Mouse (Mus musculus) forebrain, embryonic 15.5 days (tissue): Measurements from ENCODE around the gene Sox18. TPM values are rescaled to one million over a fixed set of nuclear protein-coding genes. Genes with fewer than 3 reads are reported as not detected.

Source experiments
- ATAC-seq: fragments of 200-750 bp; cut with Nextera tagmentation; replicated peaks from 2 replicates; pipeline ENCODE4 v1.8.0; 2017; ENCODE audit warnings: mild to moderate bottlenecking, moderate TSS enrichment, moderate library complexity
- H3K27ac ChIP-seq: fragments of 300-500 bp; sonication (generic); replicated peaks from 2 replicates; pipeline ENCODE4 v1.5.1; 2015; ENCODE audit warnings: mild to moderate bottlenecking, inconsistent platforms
- H3K27me3 ChIP-seq: fragments of 300-500 bp; sonication (generic); 2 replicates; pipeline ENCODE4 v1.6.1; 2015; ENCODE audit warnings: inconsistent platforms
- H3K36me3 ChIP-seq: fragments of 300-500 bp; sonication (generic); 2 replicates; pipeline ENCODE4 v1.6.1; 2015; ENCODE audit warnings: mild to moderate bottlenecking, inconsistent platforms
- H3K4me1 ChIP-seq: fragments of 300-500 bp; sonication (generic); 2 replicates; pipeline ENCODE4 v1.6.1; 2015; ENCODE audit warnings: inconsistent platforms
- H3K4me2 ChIP-seq: fragments of 300-500 bp; sonication (generic); replicated peaks from 2 replicates; pipeline ENCODE4 v1.6.1; 2015; ENCODE audit warnings: mild to moderate bottlenecking, inconsistent platforms
- H3K4me3 ChIP-seq: fragments of 300-500 bp; sonication (generic); 2 replicates; pipeline ENCODE4 v1.5.1; 2015; ENCODE audit warnings: mild to moderate bottlenecking, inconsistent platforms
- H3K9ac ChIP-seq: fragments of 300-500 bp; sonication (generic); replicated peaks from 2 replicates; pipeline ENCODE4 v1.6.1; 2015; ENCODE audit warnings: mild to moderate bottlenecking, inconsistent platforms
- H3K9me3 ChIP-seq: fragments of 300-500 bp; sonication (generic); 2 replicates; pipeline ENCODE4 v1.6.1; 2016; ENCODE audit warnings: inconsistent platforms
- whole genome bisulfite sequencing: fragments of 180-500 bp; shearing (Covaris S2); methylation state at CpG from one replicate; pipeline ENCODE4 v1.1.7; 2015; ENCODE audit warnings: mixed read lengths; 5-methylcytosine and 5-hydroxymethylcytosine counted together
- polyA plus RNA-seq: library from polyadenylated mRNA; unstranded; fragments of >200 nt; fragmentation: Nextera tagmentation; extraction: Ambion mirVana; gene quantifications from 2 replicates; pipeline ENCODE4 v1.2.1, GENCODE M21; 2015

Gene Sox18
- polyA plus RNA-seq, 1 experiment from 2014 or later = 12.9 TPM

GRCm38 (mm10) chr2:181693339-181694280 is 22.2 kb upstream of the Sox18 start, which contains the start of gene Rgs19:
Rgs19 (minus strand) TSS chr2:181693977.
- Histone ChIP-seq H3K27ac (peak within 1 kb of the TSS; percentile 25), H3K9ac (peak within 1 kb of the TSS; percentile 70), H3K36me3 (peaks cover 6% of the 10 kb centered on the region; the same call in 1 of the 2 replicates), H3K27me3 (no peaks in the 10 kb centered on the region), H3K4me1 (peaks cover 21% of the 10 kb centered on the region), H3K9me3 (no peaks in the 10 kb centered on the region), H3K4me2 (peak within 1 kb of the TSS; percentile 79), H3K4me3 (peak within 1 kb of the TSS; percentile 67)
- WGBS = under 1% methylated on average over 73 of the region's 75 CpGs
- ATAC-seq = peak; percentile 80

DNA sequence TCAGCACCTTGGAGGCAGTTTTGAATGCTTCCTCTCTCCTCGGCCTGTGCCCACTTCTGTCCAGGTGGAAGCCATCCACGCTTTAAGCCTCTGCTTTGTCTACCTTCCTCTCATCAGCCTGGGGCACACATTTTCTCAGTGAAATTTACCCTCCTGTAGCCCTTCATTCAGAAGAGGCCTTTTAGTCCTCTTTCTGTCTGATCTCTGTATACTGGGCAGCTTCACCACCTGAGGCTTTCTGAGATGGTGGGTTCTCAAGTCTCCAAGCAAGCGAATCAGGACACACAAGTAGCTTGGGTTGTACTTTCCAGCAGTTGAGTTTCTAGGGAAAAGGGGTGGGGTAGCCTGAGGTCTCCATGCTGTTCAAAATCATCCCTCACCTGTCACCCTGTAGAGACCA is 20.9 kb upstream of the Sox18 start:
- 81% methylated on average over 3 of the region's 3 CpGs for WGBS
- Histone ChIP-seq H3K9ac (no peak overlapping the region), H3K4me3 (0 out of 2 replicates have a peak overlapping the region, but pooled peaks have one; percentile 67), H3K4me2 (peak overlapping the region; percentile 79), H3K4me1 (peaks cover 21% of the 10 kb centered on the region), H3K27ac (no peak overlapping the region), H3K36me3 (peaks cover 14% of the 10 kb centered on the region), H3K27me3 (no peaks in the 10 kb centered on the region), H3K9me3 (no peaks in the 10 kb centered on the region)
- ATAC-seq = no peak

DNA sequence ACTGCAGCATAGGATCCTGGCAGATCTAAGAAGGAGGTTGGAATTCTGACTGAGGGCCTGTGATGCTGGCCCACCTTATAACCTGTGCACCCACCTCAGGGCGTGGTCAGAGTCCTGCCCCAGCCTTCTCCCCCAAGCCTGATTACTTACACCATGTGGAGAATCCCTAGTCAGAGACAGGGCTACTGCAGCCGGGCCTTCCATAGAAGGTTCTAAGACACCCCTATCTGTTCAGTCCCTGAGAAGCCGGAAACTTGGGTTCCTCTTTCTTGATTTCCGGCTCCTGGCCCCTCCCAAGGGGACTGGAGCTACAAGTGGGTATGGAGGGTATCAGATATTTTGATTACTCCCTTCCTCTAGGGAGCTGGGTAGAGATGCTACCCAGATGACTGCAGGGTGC is 20.1 kb upstream of the Sox18 start:
- no peaks in the 10 kb centered on the region for H3K9me3 ChIP-seq
- 91% methylated on average over 4 of the region's 4 CpGs for WGBS
- H3K4me2 ChIP-seq = no peak overlapping the region
- H3K27ac ChIP-seq = no peak overlapping the region
- H3K4me3 ChIP-seq = no peak overlapping the region
- H3K36me3 ChIP-seq = peaks cover 21% of the 10 kb centered on the region
- ATAC-seq = no peak
- H3K9ac ChIP-seq = no peak overlapping the region
- no peaks in the 10 kb centered on the region for H3K27me3 ChIP-seq
- peaks cover 21% of the 10 kb centered on the region for H3K4me1 ChIP-seq

DNA sequence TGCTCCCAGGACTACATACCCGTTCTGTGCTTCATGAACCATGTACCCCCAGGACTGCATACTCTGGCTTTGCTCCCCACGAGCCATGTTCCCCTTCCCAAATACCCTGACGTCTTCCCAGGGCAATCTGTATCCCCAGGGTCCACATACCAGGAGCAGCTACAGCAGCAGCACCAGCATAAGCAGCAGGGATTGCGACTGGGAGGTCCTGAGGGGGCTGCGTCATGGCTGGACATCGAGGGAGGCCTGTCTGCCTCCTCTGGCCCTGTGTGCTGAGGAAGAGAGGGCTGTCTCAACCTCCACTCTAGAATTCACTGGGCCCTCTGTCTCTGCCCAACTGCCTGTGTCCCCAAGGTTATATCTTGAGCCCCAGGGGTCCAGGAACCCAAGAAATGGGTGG is 19.6 kb upstream of the Sox18 start:
- Histone ChIP-seq H3K4me1 (peaks cover 21% of the 10 kb centered on the region), H3K27me3 (no peaks in the 10 kb centered on the region), H3K9ac (no peak overlapping the region), H3K9me3 (no peaks in the 10 kb centered on the region), H3K27ac (no peak overlapping the region), H3K4me2 (no peak overlapping the region), H3K4me3 (no peak overlapping the region), H3K36me3 (peaks cover 25% of the 10 kb centered on the region)
- no peak for ATAC-seq
- WGBS = 90% methylated on average over 6 of the region's 6 CpGs

DNA sequence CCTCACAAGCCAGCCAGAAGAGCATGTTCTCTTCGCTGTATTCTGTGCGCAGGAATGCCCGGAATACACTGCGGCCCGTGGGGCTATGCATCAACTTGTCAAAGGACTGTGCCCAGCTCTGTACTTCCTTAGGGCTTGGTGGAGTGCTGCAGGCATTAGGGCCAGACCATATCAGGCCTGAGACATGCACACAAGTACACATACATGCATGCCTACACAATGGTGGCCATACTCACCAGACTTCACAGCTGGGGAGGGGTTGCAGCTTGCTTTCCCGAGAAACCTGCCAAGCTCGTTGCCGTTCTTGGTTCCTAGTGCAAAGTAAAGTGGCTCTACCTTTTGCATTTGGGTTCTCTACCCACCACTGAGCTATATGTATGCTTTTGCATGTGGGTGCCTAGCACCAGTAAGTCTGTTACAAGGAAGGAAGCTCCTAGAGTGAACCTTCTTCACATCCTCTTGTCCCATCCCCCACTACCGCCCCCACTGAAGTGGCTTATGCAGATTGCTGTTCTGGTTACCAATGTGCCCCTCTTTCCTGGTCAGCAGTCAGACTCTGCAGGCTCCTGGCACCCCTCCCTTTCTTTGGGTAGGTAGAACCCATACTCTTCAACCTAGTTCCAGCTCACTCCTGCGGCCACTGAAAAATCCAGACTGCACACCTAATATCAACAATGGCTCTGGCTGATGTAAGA is 18.2 kb upstream of the Sox18 start:
- ATAC-seq = no peak
- WGBS = 91% methylated on average over 10 of the region's 10 CpGs

GRCm38 (mm10) chr2:181687586-181687985 is 16.1 kb upstream of the Sox18 start:
- no peaks in the 10 kb centered on the region for H3K27me3 ChIP-seq
- no peak overlapping the region for H3K27ac ChIP-seq
- no peak overlapping the region for H3K4me2 ChIP-seq
- no peaks in the 10 kb centered on the region for H3K9me3 ChIP-seq
- WGBS = 93% methylated on average over 8 of the region's 8 CpGs
- peaks cover 7% of the 10 kb centered on the region for H3K4me1 ChIP-seq
- peaks cover 31% of the 10 kb centered on the region for H3K36me3 ChIP-seq
- no peak for ATAC-seq
- H3K4me3 ChIP-seq = no peak overlapping the region
- no peak overlapping the region for H3K9ac ChIP-seq

More for the DNA sequence above, 18.2 kb upstream of the Sox18 start:
- Histone ChIP-seq H3K4me1 (peaks cover 21% of the 10 kb centered on the region), H3K27ac (no peak overlapping the region), H3K9me3 (no peaks in the 10 kb centered on the region), H3K27me3 (no peaks in the 10 kb centered on the region), H3K4me3 (no peak overlapping the region), H3K4me2 (no peak overlapping the region), H3K36me3 (peaks cover 29% of the 10 kb centered on the region), H3K9ac (no peak overlapping the region)

DNA sequence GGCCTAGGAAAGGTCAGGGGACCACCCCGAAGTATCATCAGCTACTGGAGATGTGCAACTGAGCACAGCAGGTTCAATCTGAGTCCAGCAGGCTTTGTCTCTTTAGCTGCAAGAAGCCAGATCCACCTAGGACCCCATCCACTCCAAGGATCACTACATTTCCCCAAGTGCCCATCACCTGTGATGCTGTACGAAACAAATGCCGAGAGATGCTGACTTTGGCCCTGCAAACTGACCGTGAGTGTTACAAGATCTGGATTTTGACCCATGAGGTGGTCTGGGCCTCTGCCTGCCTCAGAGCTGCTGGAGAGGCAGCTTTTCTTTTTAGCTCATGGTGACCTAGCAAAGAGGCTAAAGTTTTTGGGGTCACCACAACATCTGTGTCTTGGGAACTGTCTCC is 14.2 kb upstream of the Sox18 start:
- no peak for ATAC-seq
- WGBS = 96% methylated on average over 4 of the region's 4 CpGs
- Histone ChIP-seq H3K27me3 (no peaks in the 10 kb centered on the region), H3K36me3 (peaks cover 31% of the 10 kb centered on the region), H3K9me3 (no peaks in the 10 kb centered on the region), H3K27ac (no peak overlapping the region), H3K4me3 (no peak overlapping the region), H3K9ac (no peak overlapping the region), H3K4me2 (no peak overlapping the region), H3K4me1 (peaks cover 10% of the 10 kb centered on the region)

GRCm38 (mm10) chr2:181684713-181685112 is 13.3 kb upstream of the Sox18 start:
- Histone ChIP-seq H3K36me3 (peaks cover 31% of the 10 kb centered on the region), H3K9ac (no peak overlapping the region), H3K4me3 (no peak overlapping the region), H3K4me1 (peaks cover 15% of the 10 kb centered on the region), H3K27ac (no peak overlapping the region), H3K4me2 (no peak overlapping the region), H3K27me3 (no peaks in the 10 kb centered on the region), H3K9me3 (no peaks in the 10 kb centered on the region)
- WGBS = 95% methylated on average over 1 of the region's 1 CpGs
- no peak for ATAC-seq

DNA sequence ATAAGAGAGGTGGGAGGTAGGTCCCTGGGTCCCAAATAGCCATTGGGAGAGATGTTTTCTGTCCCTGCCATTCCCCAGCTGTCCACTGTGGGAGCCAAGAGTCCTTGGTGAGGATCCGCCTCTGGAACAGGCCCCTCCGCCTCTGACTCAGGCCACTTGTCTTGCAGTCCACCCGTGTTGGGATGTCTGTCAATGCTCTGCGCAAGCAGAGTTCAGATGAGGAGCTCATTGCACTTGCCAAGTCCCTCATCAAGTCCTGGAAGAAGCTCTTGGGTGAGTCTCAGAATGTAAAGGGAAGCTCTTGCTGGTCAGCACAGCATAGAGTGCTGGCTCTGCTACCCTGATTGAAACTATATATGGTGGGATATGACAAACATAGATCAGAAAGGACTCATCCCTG is 11.9 kb upstream of the Sox18 start:
- Histone ChIP-seq H3K36me3 (peaks cover 24% of the 10 kb centered on the region), H3K27ac (no peak overlapping the region), H3K4me1 (peaks cover 20% of the 10 kb centered on the region), H3K4me3 (no peak overlapping the region), H3K4me2 (no peak overlapping the region), H3K9me3 (no peaks in the 10 kb centered on the region), H3K27me3 (no peaks in the 10 kb centered on the region), H3K9ac (no peak overlapping the region)
- WGBS = 68% methylated on average over 4 of the region's 4 CpGs
- no peak for ATAC-seq

DNA sequence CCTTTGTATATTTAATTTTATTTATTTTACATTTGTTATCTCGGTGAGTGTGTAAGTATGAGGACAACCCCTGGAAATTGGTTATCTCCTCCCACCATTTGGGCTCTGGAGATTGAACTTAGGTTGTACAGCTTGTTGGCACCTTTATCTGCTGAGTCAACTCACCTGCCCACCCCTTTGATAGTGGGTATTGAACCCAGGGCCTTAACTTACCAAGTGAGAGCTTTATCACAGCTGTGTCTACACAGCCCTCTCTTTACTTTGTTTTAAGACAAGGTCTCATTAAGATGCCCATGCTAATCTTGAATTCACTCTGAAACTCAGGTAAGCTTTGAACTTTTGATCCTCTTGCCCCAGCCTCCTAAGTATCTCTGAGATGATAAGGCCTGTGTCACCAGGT is 10.5 kb upstream of the Sox18 start:
- Histone ChIP-seq H3K9ac (no peak overlapping the region), H3K27me3 (no peaks in the 10 kb centered on the region), H3K4me1 (peaks cover 20% of the 10 kb centered on the region), H3K9me3 (no peaks in the 10 kb centered on the region), H3K4me3 (no peak overlapping the region), H3K4me2 (no peak overlapping the region), H3K27ac (no peak overlapping the region), H3K36me3 (peaks cover 15% of the 10 kb centered on the region)
- 97% methylated on average over 1 of the region's 1 CpGs for WGBS
- no peak for ATAC-seq

- WGBS = 16% methylated on average over 7 of the region's 7 CpGs
- Histone ChIP-seq H3K4me1 (peaks cover 22% of the 10 kb centered on the region), H3K36me3 (peaks cover 3% of the 10 kb centered on the region; the same call in 1 of the 2 replicates), H3K27ac (peak overlapping the region; percentile 41; the same call in 1 of the 2 replicates), H3K27me3 (no peaks in the 10 kb centered on the region), H3K4me2 (peak overlapping the region; percentile 92), H3K9me3 (no peaks in the 10 kb centered on the region), H3K4me3 (peak overlapping the region; percentile 79), H3K9ac (peak overlapping the region; percentile 87)
- ATAC-seq = peak; percentile 48; the same call in 1 of the 2 replicates
Measured at GRCm38 (mm10) chr2:181680716-181681117, 9.3 kb upstream of the Sox18 start.
